Mouse (Mus musculus): ENCODE results near the gene Spop.

Spop gene

DNA sequence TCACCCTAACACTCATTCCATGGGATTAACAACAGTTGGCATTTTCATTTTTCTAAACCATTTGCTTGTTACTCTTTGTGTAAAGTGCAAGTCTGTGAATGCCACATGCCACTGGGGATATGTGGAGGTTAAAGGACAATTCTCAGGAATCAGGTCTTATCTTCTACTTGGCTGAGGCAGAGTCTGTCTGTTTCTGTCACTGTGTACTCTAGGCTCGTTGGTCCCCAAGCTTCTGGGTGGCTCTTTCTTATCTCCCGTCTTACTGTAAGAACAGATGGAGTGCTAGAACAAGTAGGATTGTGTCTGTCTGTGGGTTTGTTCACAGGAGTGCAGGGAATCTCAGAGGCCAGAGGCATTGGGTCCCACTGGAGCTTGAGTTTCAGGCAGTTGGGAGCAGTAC, 17.5 kb downstream of the Spop start:
- POLR2A ChIA-PET, result interaction anchor here in 3 of 4 experiments (0.6 to 2.1 kb wide), 16 partner anchors 10 to 295 kb away, joined by 3 to 8 read pairs (median 3); partner anchors contain the start of genes Slc35b1 (in 1 of the 3) and Spop (in 1 of the 3)
- CTCF ChIA-PET, result interaction anchor here in 3 of 4 experiments (0.6 to 3.6 kb wide), 16 partner anchors 9 to 494 kb away, joined by 3 to 31 read pairs (median 3); partner anchors contain the start of gene Nxph3 (in 1 of the 3)

DNA sequence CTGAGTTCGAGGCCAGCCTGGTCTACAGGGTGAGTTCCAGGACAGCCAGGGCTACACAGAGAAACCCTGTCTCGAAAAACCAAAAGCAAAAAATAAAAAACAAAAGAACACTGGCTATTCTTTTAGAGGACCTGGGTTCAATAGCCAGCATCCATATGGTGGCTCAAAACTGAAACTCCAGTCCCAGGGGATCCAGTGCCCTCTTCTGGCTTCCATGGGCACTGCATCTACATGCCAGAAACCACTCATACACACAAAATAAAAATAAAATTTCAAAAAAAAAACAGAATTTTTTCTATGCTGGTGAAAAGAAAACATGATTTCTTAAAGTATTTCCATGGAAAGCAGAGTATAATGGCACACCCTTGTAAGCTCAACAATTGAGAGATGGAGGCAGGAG, 18.3 kb downstream of the Spop start:
- ChIA-PET CTCF (interaction anchor here (0.7 to 3.6 kb wide), 14 partner anchors 10 to 174 kb away, joined by 3 to 31 read pairs (median 3); partner anchors contain the start of gene Nxph3 (in 1 of the 4)), POLR2A (interaction anchor here in 2 of 4 experiments (1.0 to 2.1 kb wide), 9 partner anchors 9 to 190 kb away, joined by 3 to 8 read pairs (median 3); partner anchors contain the start of genes Slc35b1 (in 1 of the 2) and Spop (in 1 of the 2))

DNA sequence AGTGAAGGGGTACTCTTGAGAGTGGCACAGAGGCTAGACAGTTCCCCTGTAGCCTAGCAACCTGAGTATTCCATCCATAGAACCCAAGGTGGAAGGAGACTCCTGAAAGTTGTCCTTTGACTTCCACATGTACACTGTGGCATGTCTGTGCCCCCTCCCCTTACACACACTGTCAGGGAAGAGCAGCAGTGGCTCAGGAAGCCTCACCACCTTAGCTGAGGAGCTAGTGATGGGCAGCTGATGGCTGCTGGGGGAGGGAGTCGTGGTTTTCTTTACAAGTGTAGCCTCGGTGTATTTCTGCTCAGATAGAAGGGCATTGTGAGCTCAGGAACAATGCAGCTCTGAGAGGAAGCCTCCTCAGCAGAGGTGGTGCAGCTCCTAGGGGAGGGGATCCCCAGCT, 31.5 kb downstream of the Spop start:
- POLR2A ChIA-PET, result interaction anchor here (0.6 to 1.6 kb wide), 10 partner anchors 11 to 434 kb away, joined by 3 to 4 read pairs (median 3); partner anchors contain the start of gene Kat7 (in 2 of the 4)
- CTCF ChIA-PET, result interaction anchor here (0.5 to 3.7 kb wide), 9 partner anchors 12 to 1287 kb away, joined by 3 to 22 read pairs (median 4); no protein-coding TSS in a partner anchor

DNA sequence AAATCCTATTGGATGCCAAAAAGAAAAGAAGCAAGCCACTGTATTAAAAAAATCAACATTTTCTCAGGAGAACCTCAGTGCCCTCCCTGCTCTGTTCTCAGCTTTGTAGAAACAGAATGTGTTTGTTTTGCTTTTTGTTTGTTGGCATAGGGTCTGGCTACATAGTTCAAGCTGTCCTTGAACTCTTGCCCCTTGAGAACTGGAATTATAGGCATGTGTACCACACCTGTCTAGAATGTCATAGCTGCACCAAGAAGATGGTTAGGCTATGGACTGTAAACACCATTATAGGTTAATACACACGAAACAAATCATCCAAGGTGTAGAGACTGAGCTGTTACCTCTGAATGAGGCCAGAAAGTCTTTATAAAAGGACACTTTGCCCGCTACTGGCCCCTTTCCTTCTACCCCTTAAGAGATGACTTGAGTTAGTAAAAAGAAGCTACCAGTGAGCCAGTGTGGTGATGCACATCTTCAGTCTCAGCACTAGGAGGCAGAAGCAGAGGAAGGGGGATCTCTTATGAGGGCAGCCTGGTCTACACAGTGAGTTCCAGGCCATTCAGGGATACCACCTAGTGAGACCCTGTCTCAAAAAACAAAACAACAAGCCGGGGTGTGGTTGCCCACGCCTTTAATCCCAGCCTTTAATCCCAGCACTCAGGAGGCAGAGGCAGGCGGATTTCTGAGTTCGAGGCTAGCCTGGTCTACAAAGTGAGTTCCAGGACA, 32.9 kb downstream of the Spop start:
- ChIA-PET CTCF (interaction anchor here in 3 of 4 experiments (0.5 to 3.7 kb wide), 11 partner anchors 23 to 140 kb away, joined by 3 to 22 read pairs (median 3); partner anchors contain the start of gene Slc35b1 (in 1 of the 3)), POLR2A (interaction anchor here in 2 of 4 experiments (1.0 to 1.5 kb wide), 3 partner anchors 15 to 62 kb away, joined by 3 read pairs; no protein-coding TSS in a partner anchor)

DNA sequence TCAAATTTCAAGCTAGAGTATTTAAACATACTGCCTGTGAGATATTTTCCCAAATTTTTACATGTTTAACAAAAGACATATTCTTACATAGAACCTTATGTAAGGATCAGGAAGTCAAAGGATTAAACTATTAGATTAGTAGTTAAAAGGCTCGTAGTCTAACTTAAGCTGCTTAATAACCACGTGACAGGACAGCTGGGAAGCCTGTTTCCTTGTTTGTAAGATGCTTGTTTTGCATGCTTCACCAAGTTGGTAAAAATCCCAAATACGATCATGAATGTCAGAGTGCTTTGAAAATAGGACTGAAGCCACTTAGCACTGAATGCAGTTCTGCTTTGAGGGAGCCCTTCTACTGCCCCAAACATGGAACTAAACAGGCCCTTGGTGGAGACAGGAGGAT, 34.5 kb downstream of the Spop start:
- POLR2A ChIA-PET, result interaction anchor here in 1 of 4 experiments (1.1 kb wide), 1 partner anchor 14 kb away, joined by 3 read pairs; no protein-coding TSS in a partner anchor
- CTCF ChIA-PET, result interaction anchor here in 1 of 4 experiments (3.7 kb wide), 1 partner anchor 73 kb away, joined by 22 read pairs; no protein-coding TSS in a partner anchor

DNA sequence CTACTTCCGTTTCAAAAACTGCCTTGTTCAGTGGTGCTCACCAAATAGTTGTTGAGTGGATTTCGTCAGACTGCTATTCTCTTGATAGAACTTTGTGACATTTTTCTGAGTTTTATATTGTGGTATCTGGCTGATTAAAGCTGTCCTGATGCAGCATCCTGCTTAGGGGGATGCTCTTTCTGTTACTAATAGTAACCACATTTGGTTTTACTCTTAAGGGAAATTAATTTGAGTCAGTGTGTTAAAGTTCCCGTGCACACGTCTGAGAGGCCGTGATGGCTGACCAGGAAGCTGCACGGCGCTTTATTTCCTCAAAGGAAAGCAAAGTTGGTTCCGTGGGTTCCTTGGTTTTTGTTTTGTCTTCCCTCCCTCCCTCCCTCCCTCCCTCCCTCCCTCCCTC, 41.5 kb downstream of the Spop start:
- ChIA-PET POLR2A (interaction anchor here in 1 of 4 experiments (0.6 to 0.7 kb wide), 3 partner anchors 45 to 362 kb away, joined by 3 to 5 read pairs (median 4); no protein-coding TSS in a partner anchor), CTCF (interaction anchor here in 1 of 4 experiments (0.6 kb wide), 1 partner anchor 76 kb away, joined by 3 read pairs; no protein-coding TSS in a partner anchor)

DNA sequence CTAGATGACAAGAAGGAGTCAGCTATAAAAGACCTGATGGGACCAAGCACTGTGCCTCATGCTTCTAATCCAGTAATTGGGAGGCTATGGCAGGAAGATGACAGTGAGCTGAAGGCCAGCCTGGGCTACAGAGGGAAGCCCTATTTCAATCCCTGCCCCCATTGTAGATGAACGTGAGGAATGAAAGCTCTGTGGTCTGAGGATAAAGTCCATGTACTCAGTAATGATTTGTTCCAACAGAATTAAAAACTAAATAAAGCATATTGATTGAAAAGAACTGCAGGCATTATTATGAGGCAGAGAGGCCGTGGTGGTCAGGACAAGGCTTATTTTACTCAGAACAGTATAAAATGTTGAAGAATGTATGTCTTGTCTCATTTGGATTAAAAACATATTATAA, 47.0 kb downstream of the Spop start:
- CTCF ChIA-PET, result interaction anchor here in 2 of 4 experiments (0.6 to 0.8 kb wide), 2 partner anchors 38 to 46 kb away, joined by 3 to 7 read pairs; no protein-coding TSS in a partner anchor
- POLR2A ChIA-PET, result interaction anchor here in 1 of 4 experiments (0.6 to 1.8 kb wide), 3 partner anchors 11 to 56 kb away, joined by 3 to 8 read pairs (median 3); no protein-coding TSS in a partner anchor

DNA sequence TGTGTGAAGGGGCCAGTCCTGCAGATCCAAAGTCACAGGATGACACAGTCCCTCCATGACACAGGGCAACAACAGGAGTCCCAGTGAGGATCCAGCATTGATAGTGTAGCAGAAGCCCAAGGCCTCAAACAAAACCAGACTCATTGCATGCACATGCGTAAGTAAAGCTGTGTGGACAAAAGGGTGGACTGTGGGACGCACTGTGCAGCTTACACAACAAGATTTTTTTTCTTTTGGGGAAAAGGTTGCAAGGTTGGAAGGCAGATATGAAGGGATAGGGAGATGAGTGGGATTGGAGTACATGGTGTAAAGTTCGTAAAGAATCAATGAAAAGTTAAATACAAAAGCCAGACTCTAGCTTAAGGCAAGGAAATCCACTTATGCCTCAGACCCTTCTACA, 48.3 kb downstream of the Spop start:
- ChIA-PET POLR2A (interaction anchor here in 1 of 4 experiments (0.9 to 1.5 kb wide), 5 partner anchors 12 to 48 kb away, joined by 3 to 5 read pairs (median 4); no protein-coding TSS in a partner anchor), CTCF (interaction anchor here (0.7 to 1.1 kb wide), 5 partner anchors 30 to 60 kb away, joined by 3 to 5 read pairs (median 3); no protein-coding TSS in a partner anchor)

DNA sequence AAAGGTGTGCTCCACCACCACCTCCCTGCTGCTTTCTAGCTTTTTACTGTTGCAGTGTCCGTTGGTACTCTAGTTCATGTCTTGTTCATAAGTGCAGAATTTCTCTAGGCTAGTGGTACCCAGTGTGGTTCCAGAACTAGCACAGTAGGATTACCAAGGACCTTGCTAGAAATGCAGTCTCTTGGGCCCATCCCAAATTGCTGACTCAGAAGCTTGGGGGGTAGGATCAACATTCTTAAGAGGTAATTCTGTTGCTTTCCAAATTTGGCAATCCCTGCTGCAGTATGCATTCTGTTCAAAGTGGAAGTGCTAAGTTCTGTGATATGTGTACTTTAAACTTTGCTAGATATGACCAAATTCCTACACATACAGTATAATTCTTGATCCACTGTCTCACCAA, 53.9 kb downstream of the Spop start:
- ChIA-PET CTCF (interaction anchor here in 1 of 4 experiments (0.7 kb wide), 1 partner anchor 17 kb away, joined by 3 read pairs; no protein-coding TSS in a partner anchor), POLR2A (no interaction called here)

DNA sequence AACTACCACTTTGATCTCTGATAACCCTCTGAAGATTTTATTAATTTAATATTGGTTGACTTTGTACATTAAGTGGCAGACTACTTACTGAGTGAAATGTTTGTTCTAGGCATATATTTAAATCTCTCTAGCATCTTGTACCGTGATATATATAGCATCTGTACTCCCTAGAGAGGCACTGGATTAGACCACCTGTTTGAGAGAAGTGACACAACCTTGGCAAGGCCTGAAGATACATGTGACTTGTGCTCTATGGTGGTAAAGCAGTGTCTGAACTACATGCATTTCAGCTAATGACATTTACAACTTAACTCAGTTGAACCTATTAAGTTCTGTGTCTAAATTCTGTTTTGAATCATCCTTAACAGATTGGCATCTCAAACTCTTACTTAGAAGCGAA, 59.1 kb downstream of the Spop start:
- ChIA-PET CTCF (interaction anchor here in 1 of 4 experiments (1.0 kb wide), 1 partner anchor 214 kb away, joined by 3 read pairs; no protein-coding TSS in a partner anchor), POLR2A (interaction anchor here in 1 of 4 experiments (1.3 to 1.7 kb wide), 2 partner anchors 10 to 23 kb away, joined by 3 to 4 read pairs; no protein-coding TSS in a partner anchor)

DNA sequence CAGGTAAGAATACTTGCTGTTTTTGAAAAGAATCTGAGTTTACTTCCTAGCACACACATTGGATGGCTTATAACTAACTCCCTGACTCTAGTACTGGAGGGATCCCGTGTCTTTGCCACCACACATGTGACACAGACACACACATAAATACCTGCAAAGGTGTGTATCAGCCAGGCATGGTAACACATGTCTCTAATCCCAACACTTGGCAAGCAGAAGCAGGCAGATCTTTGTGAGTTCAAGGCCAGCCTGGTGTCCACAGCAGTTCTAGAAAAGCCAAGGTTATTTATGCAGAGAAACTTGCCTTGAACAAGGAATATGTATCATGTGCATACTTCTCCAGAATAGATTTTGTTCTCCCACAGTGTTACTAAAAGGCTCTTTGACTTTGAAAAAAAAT, 59.6 kb downstream of the Spop start:
- CTCF ChIA-PET, result no interaction called here

DNA sequence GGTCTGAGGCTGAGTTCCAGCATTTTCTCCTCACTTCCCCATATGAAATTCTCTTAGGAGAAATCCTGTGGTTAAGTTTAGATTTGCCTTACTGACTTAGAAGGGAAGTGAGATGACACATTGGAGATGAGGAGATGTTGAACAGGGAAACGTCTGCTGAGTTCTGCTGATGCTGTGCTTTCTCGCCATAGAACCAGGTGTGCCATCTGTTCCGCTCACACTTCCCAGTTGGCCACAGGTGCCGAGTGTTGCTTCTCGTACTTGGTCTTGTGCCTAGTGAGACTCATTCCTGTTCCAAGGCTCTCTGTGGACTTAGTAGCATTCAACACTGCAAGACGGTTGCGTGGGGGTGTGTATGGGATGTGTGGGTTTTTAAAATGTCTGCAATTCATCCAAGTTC, 62.4 kb downstream of the Spop start:
- POLR2A ChIA-PET, result no interaction called here
- CTCF ChIA-PET, result interaction anchor here in 3 of 4 experiments (0.6 to 2.6 kb wide), 3 partner anchors 45 to 524 kb away, joined by 3 to 11 read pairs (median 3); no protein-coding TSS in a partner anchor

More for the DNA sequence above, 59.6 kb downstream of the Spop start:
- POLR2A ChIA-PET, result interaction anchor here in 1 of 4 experiments (0.5 to 1.7 kb wide), 3 partner anchors 11 to 909 kb away, joined by 3 to 4 read pairs (median 4); no protein-coding TSS in a partner anchor

DNA sequence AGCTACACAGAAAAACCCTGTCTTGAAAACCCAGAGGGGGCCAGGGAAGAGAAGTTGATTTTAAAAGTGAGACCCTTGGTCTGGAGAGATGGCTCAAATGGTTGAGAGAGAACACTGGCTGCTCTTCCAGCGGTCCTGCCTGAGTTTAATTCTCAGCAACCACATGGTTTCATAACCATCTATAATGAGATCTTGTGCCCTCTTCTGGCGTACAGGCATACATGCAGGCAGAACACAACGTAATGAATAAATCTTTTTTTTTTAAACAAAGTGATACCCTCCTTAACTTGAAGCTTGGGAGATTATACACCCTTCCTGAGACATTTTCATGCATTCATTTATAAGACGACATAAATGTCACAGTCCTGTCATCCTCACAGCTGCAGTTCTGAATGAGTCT, 65.6 kb downstream of the Spop start:
- ChIA-PET POLR2A (interaction anchor here in 2 of 4 experiments (0.5 to 1.0 kb wide), 2 partner anchors 18 to 395 kb away, joined by 3 read pairs; no protein-coding TSS in a partner anchor), CTCF (interaction anchor here in 2 of 4 experiments (0.7 to 0.9 kb wide), 2 partner anchors 16 to 221 kb away, joined by 3 read pairs; no protein-coding TSS in a partner anchor)

DNA sequence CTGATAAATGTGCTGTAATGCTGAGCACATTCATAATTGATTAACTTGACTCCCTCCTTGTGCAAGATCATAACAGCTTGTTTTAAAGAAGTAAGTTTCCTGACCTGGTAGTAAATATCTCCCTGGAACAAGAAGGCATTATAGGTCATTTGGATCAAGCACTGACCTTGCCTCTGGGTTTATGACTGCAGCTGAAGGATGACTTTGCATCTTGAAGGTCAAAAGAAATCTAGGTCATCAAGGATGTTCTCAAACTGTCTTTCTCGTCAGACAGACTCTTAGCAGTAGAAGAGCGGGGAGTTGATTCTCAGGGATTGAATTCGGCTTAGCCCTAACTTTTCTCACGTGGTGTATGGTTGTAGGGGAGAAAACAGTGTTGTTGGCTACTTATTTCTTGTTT, 66.8 kb downstream of the Spop start:
- POLR2A ChIA-PET, result no interaction called here

DNA sequence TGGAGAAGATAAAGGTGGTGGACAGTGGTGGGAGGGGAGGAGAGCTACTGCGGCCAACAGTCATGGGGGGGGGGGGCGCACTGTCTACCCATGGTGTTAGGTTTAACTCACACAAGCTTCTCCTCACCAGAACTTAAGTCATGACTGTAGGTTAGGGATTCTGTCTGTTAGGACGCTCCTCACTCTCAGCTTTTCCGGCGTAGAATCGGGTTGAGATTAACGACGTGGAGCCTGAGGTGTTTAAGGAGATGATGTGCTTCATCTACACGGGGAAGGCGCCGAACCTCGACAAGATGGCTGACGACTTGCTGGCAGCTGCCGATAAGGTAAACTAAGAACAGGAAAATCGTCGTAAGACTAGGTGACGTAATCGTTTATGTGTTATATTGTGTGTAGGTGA, 71.8 kb downstream of the Spop start:
- POLR2A ChIA-PET, result interaction anchor here in 3 of 4 experiments (0.5 to 1.8 kb wide), 8 partner anchors 10 to 176 kb away, joined by 3 to 9 read pairs (median 3); partner anchors contain the start of gene Kat7 (in 2 of the 3)

More for the DNA sequence above, 66.8 kb downstream of the Spop start:
- CTCF ChIA-PET, result interaction anchor here in 2 of 4 experiments (0.6 to 0.8 kb wide), 2 partner anchors 57 to 368 kb away, joined by 4 read pairs; no protein-coding TSS in a partner anchor

DNA sequence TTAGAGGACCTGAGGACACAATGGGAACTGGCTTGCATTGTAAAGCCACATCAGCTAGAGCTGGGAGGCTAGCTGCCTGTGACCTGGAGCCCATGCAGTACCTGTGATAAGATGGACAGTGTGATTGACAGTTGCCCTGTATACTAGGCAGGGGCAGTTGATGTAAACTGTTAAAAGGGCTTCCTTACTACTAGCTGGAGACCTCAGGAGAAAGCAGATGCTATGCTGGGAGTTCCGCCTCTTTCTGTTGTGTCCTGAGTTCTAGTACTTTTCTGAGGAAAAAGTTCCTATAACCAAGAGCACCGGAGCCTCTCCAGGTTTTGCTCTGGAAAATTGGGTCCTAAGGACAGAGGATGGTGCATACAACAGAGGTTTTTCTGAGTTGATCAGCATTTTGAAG, 73.4 kb downstream of the Spop start:
- ChIA-PET POLR2A (no interaction called here), CTCF (interaction anchor here in 1 of 4 experiments (1.0 kb wide), 1 partner anchor 34 kb away, joined by 3 read pairs; no protein-coding TSS in a partner anchor)

More for the DNA sequence above, 71.8 kb downstream of the Spop start:
- CTCF ChIA-PET, result interaction anchor here (0.6 to 1.4 kb wide), 7 partner anchors 29 to 299 kb away, joined by 3 to 5 read pairs (median 3); partner anchors contain the start of gene Nxph3 (in 1 of the 4)

DNA sequence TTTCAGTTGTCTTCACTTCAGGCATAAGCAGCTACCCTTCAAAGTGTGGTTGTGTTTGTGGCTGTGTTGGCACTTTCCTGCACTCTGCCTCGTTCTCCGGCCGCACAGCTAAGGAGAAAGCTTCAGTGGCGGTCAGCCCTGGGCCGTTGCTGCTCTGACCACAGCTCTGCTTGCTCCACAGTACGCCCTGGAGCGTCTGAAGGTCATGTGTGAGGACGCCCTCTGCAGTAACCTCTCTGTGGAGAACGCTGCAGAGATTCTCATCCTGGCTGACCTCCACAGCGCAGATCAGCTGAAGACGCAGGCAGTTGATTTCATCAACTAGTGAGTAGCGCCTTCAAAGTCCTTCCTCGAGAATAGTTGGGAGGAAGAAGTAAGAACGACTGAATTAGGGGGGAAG, 76.2 kb downstream of the Spop start:
- POLR2A ChIA-PET, result interaction anchor here in 2 of 4 experiments (0.5 to 2.5 kb wide), 6 partner anchors 9 to 812 kb away, joined by 3 to 8 read pairs (median 4); no protein-coding TSS in a partner anchor
- CTCF ChIA-PET, result interaction anchor here in 3 of 4 experiments (0.6 to 1.6 kb wide), 4 partner anchors 17 to 74 kb away, joined by 3 to 11 read pairs (median 4); no protein-coding TSS in a partner anchor

DNA sequence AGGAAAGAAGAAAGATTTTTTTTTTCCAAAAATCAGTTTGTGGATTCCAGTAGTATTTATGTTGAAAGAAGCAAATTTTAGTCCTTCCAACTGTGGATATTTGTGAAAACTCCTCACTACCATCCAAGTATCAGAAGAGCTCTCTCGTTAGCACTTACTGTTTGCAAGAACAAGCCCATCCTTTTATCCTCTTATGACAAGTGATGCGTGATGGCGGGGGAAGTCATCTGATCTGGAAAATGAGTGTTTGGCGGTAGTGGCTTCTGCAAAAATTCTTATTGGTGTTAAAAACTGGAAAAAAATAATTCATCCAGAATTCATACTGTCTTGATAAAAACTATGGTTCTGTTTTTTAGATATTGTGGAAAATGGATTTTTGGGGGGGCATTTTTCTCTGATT, 78.4 kb downstream of the Spop start:
- ChIA-PET POLR2A (no interaction called here), CTCF (no interaction called here)

Measured in embryonic stem cell, embryonic (primary cell).